ENCODE assay signal across 8 mouse cellular contexts in genomic region chr4:116074145-116074675, GRCm38 (mm10). TPM values are rescaled to one million over a fixed set of nuclear protein-coding genes. Genes with fewer than 3 reads are reported as not detected.
DNase-seq lines count a peak whose midpoint lies in the region; ATAC-seq lines count a peak whose summit lies in the region.

No protein-coding gene starts in this region.

- no peak for ATAC-seq in hindbrain, embryonic 13.5 days (ENCODE audit: low FRiP score)

- no peaks in the 10 kb centered on the region for H3K27me3 ChIP-seq in embryonic facial prominence, embryonic 10.5 days (replicated peaks; ENCODE audit: low read depth, poor library complexity, severe bottlenecking)
- no peaks in the 10 kb centered on the region for H3K27me3 ChIP-seq in hindbrain, embryonic 13.5 days
- H3K27me3 ChIP-seq in midbrain, embryonic 10.5 days (ENCODE audit: low read depth, poor library complexity, severe bottlenecking): no peaks in the 10 kb centered on the region

- H3K4me3 ChIP-seq in embryonic facial prominence, embryonic 10.5 days: peak overlapping the region; percentile 100
- peak overlapping the region; percentile 100 for H3K4me3 ChIP-seq in hindbrain, embryonic 13.5 days
- peak overlapping the region; percentile 99 for H3K4me3 ChIP-seq in midbrain, embryonic 10.5 days

- WGBS in embryonic facial prominence, embryonic 10.5 days: 2% methylated on average over 8 of the region's 8 CpGs
- WGBS in hindbrain, embryonic 13.5 days: 2% methylated on average over 8 of the region's 8 CpGs
- WGBS in midbrain, embryonic 10.5 days: 4% methylated on average over 8 of the region's 8 CpGs

- H3K4me1 ChIP-seq in embryonic facial prominence, embryonic 10.5 days: peaks cover 33% of the 10 kb centered on the region
- H3K4me1 ChIP-seq in hindbrain, embryonic 13.5 days (replicated peaks): peaks cover 39% of the 10 kb centered on the region
- peaks cover 37% of the 10 kb centered on the region for H3K4me1 ChIP-seq in midbrain, embryonic 10.5 days

- H3K9ac ChIP-seq in hindbrain, embryonic 13.5 days: peak overlapping the region; percentile 99

- H3K9me3 ChIP-seq in embryonic facial prominence, embryonic 10.5 days: no peaks in the 10 kb centered on the region
- no peaks in the 10 kb centered on the region for H3K9me3 ChIP-seq in hindbrain, embryonic 13.5 days
- no peaks in the 10 kb centered on the region for H3K9me3 ChIP-seq in midbrain, embryonic 10.5 days (replicated peaks)

- H3K27ac ChIP-seq in embryonic facial prominence, embryonic 10.5 days (replicated peaks): peak overlapping the region; percentile 98
- peak overlapping the region; percentile 96; the same call in 1 of the 2 replicates for H3K27ac ChIP-seq in hindbrain, embryonic 13.5 days
- H3K27ac ChIP-seq in midbrain, embryonic 10.5 days (replicated peaks): peak overlapping the region; percentile 99

- H3K4me2 ChIP-seq in hindbrain, embryonic 13.5 days: peak overlapping the region; percentile 71

- H3K36me3 ChIP-seq in embryonic facial prominence, embryonic 10.5 days (replicated peaks): peaks cover 23% of the 10 kb centered on the region
- H3K36me3 ChIP-seq in hindbrain, embryonic 13.5 days: peaks cover 13% of the 10 kb centered on the region
- peaks cover 23% of the 10 kb centered on the region for H3K36me3 ChIP-seq in midbrain, embryonic 10.5 days

- DNase-seq in adrenal gland, adult 2 months: peak; percentile 28
- DNase-seq in adrenal gland, postnatal 36 days: no peak
- peak; percentile 76 for DNase-seq in A20 (ENCODE audit: low read depth, low spot score)
- DNase-seq in embryonic facial prominence, embryonic 10.5 days (ENCODE audit: low spot score): no peak
- no peak for DNase-seq in midbrain, embryonic 10.5 days (ENCODE audit: low spot score)
- DNase-seq in adrenal gland, postnatal 14 days: no peak
- no peak for DNase-seq in ovary, postnatal 36 days (ENCODE audit: low spot score)

RNA-seq across cellular contexts. Expression of gene Uqcrh, which starts 0.7 kb away (rescaled TPM):
- 100 to 1,000 TPM; 439 to 769 TPM for total RNA-seq in adrenal gland, adult 2 months (2021)
- polyA plus RNA-seq in adrenal gland, adult 2 months (2012; rRNA removed): 33.6 and 37.9 TPM in 2 replicates
- total RNA-seq in adrenal gland, postnatal 36 days (2021): 100 to 1,000 TPM; 612 to 614 TPM
- polyA plus RNA-seq in embryonic facial prominence, embryonic 10.5 days (2016; fragmentation: Nextera tagmentation; extraction: Ambion mirVana): 449 and 463 TPM in 2 replicates
- polyA plus RNA-seq in hindbrain, embryonic 13.5 days (2015; fragmentation: Nextera tagmentation; extraction: Ambion mirVana): 441 and 446 TPM in 2 replicates
- 444 and 449 TPM in 2 replicates for polyA plus RNA-seq in midbrain, embryonic 10.5 days (2016; fragmentation: Nextera tagmentation; extraction: Ambion mirVana)
- total RNA-seq in adrenal gland, postnatal 14 days (2021): 944 and 957 TPM in 2 replicates

RNA-seq across cellular contexts. Expression of gene Lrrc41, which starts 0.9 kb away (rescaled TPM):
- total RNA-seq in adrenal gland, adult 2 months (2021): 10 to 100 TPM; 63.3 to 71.4 TPM
- 119 and 160 TPM in 2 replicates for polyA plus RNA-seq in adrenal gland, adult 2 months (2012; rRNA removed)
- 10 to 100 TPM; 66.1 to 72.7 TPM for total RNA-seq in adrenal gland, postnatal 36 days (2021)
- polyA plus RNA-seq in embryonic facial prominence, embryonic 10.5 days (2016; fragmentation: Nextera tagmentation; extraction: Ambion mirVana): 76.2 and 76.9 TPM in 2 replicates
- 66.4 and 68.5 TPM in 2 replicates for polyA plus RNA-seq in hindbrain, embryonic 13.5 days (2015; fragmentation: Nextera tagmentation; extraction: Ambion mirVana)
- 67.9 and 73.8 TPM in 2 replicates for polyA plus RNA-seq in midbrain, embryonic 10.5 days (2016; fragmentation: Nextera tagmentation; extraction: Ambion mirVana)
- 61.8 and 67.4 TPM in 2 replicates for total RNA-seq in adrenal gland, postnatal 14 days (2021)

RNA-seq across cellular contexts. Expression of gene Nsun4, which starts 20.5 kb away (rescaled TPM):
- total RNA-seq in adrenal gland, adult 2 months (2021): 10 to 100 TPM; 24.4 to 32.7 TPM
- 7.7 and 10.3 TPM in 2 replicates for polyA plus RNA-seq in adrenal gland, adult 2 months (2012; rRNA removed)
- total RNA-seq in adrenal gland, postnatal 36 days (2021): 10 to 100 TPM; 30.5 to 34.6 TPM
- polyA plus RNA-seq in embryonic facial prominence, embryonic 10.5 days (2016; fragmentation: Nextera tagmentation; extraction: Ambion mirVana): 18.2 and 18.7 TPM in 2 replicates
- 13.8 and 15.7 TPM in 2 replicates for polyA plus RNA-seq in hindbrain, embryonic 13.5 days (2015; fragmentation: Nextera tagmentation; extraction: Ambion mirVana)
- 20.4 and 21.2 TPM in 2 replicates for polyA plus RNA-seq in midbrain, embryonic 10.5 days (2016; fragmentation: Nextera tagmentation; extraction: Ambion mirVana)
- 23.8 and 25.3 TPM in 2 replicates for total RNA-seq in adrenal gland, postnatal 14 days (2021)

RNA-seq across cellular contexts. Expression of gene Rad54l, which starts 49.3 kb away (rescaled TPM):
- under 1 TPM; 0.58 to 0.62 TPM for total RNA-seq in adrenal gland, adult 2 months (2021)
- polyA plus RNA-seq in adrenal gland, adult 2 months (2012; rRNA removed): 0.45 and 0.46 TPM in 2 replicates
- total RNA-seq in adrenal gland, postnatal 36 days (2021): 1 to 10 TPM; 1.3 to 2.2 TPM
- polyA plus RNA-seq in embryonic facial prominence, embryonic 10.5 days (2016; fragmentation: Nextera tagmentation; extraction: Ambion mirVana): 77.2 and 81.1 TPM in 2 replicates
- 11.4 and 12.1 TPM in 2 replicates for polyA plus RNA-seq in hindbrain, embryonic 13.5 days (2015; fragmentation: Nextera tagmentation; extraction: Ambion mirVana)
- polyA plus RNA-seq in midbrain, embryonic 10.5 days (2016; fragmentation: Nextera tagmentation; extraction: Ambion mirVana): 77.4 and 80.9 TPM in 2 replicates
- total RNA-seq in adrenal gland, postnatal 14 days (2021): 4.5 and 5.2 TPM in 2 replicates

RNA-seq across cellular contexts. Expression of gene Pomgnt1, which starts 49.4 kb away (rescaled TPM):
- total RNA-seq in adrenal gland, adult 2 months (2021): 10 to 100 TPM; 48.1 to 70.5 TPM
- 28.0 and 34.9 TPM in 2 replicates for polyA plus RNA-seq in adrenal gland, adult 2 months (2012; rRNA removed)
- total RNA-seq in adrenal gland, postnatal 36 days (2021): 10 to 100 TPM; 61.8 to 63.7 TPM
- polyA plus RNA-seq in embryonic facial prominence, embryonic 10.5 days (2016; fragmentation: Nextera tagmentation; extraction: Ambion mirVana): 57.6 and 61.4 TPM in 2 replicates
- polyA plus RNA-seq in hindbrain, embryonic 13.5 days (2015; fragmentation: Nextera tagmentation; extraction: Ambion mirVana): 62.6 and 63.7 TPM in 2 replicates
- 55.9 TPM in 2 replicates for polyA plus RNA-seq in midbrain, embryonic 10.5 days (2016; fragmentation: Nextera tagmentation; extraction: Ambion mirVana)
- total RNA-seq in adrenal gland, postnatal 14 days (2021): 65.8 and 75.2 TPM in 2 replicates

Comparison
In these comparisons a context has a peak if more than half of its experiments do, and no peak if none do; other contexts are left out.
1. DNase-seq: peak in adrenal gland, adult 2 months (single experiment) and A20 (single experiment); none in adrenal gland, postnatal 36 days (0 of 2), embryonic facial prominence, embryonic 10.5 days (single experiment), midbrain, embryonic 10.5 days (single experiment), adrenal gland, postnatal 14 days (single experiment) and ovary, postnatal 36 days (single experiment).
2. RNA of gene Uqcrh, which starts 0.7 kb away (polyA plus RNA-seq): 444 to 449 TPM in midbrain, embryonic 10.5 days, 449 to 463 TPM in embryonic facial prominence, embryonic 10.5 days and 441 to 446 TPM in hindbrain, embryonic 13.5 days; 33.6 to 37.9 TPM in adrenal gland, adult 2 months; every median in the first group is over 10 times any median in the second.
3. Peak in every context shown above with its lines, with median percentiles within 50 percentile points of each other: H3K27ac ChIP-seq and H3K4me3 ChIP-seq.